Mouse (Mus musculus): ENCODE results near the gene Mtrf1l.

DNA sequence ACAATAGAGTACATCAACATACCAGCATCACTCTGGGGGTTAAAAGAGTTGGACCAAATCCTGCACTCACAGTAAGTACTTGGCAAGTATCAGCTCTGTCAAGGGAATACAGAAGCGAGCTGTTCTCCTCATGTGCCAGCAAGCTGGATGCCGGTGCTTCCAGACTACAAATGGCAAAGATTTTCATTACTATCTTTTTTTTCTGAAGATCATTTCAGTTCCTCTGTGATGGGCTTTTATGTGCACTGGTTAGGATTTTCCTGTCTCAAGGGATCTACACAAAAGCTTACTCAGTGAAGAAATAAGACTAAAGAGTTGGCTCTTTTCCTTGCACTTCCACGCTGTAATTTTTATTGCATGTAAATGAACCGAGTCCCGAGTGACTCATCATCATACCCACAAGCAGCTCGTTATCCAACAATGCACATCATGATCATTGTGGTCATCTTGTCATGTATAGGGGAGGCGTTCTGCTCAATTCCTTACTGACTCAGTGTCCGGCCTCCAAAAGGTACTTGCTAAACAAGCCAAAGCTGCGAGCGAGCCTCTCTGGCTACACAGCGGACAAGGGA is 44.4 kb upstream of the Mtrf1l start:
- TF ChIP-seq GATA1 (IDR thresholded peaks at IDR 0.05; ENCODE audit: borderline replicate concordance, low read length) (no peak), FLI1 (IDR thresholded peaks at IDR 0.05; ENCODE audit: low read length) (no peak)

All from megakaryocyte, embryonic 14.5 days (primary cell).